Mouse (Mus musculus): ENCODE measurements around the gene Pcyt2. TPM values are rescaled to one million over a fixed set of nuclear protein-coding genes. Genes with fewer than 3 reads are reported as not detected.
"Not testable (repeated sequence)": the region's sequence is repeated elsewhere in the genome, so short reads cannot be mapped to it uniquely, and the experiment has no call there.

Gene Pcyt2
- polyA plus RNA-seq, 1 experiment from 2014 or later: 88.8 TPM

- peaks cover 10% of the 10 kb centered on the region for H3K4me1 ChIP-seq (ENCODE audit: control insufficient read depth, insufficient read depth, low read length)
- H3K27ac ChIP-seq (replicated peaks; ENCODE audit: low read depth, low read length): no peak overlapping the region
- H3K4me2 ChIP-seq (ENCODE audit: low read depth, low read length): no peak overlapping the region
- H3K4me3 ChIP-seq (ENCODE audit: low read depth, low read length): no peak overlapping the region
- H3K36me3 ChIP-seq (ENCODE audit: control insufficient read depth, insufficient read depth, low read length): peaks cover 71% of the 10 kb centered on the region
- 96% methylated on average over 3 of the region's 3 CpGs for WGBS
- DNase-seq (ENCODE audit: low spot score): no peak
- no peaks in the 10 kb centered on the region for H3K27me3 ChIP-seq (replicated peaks; ENCODE audit: control insufficient read depth, insufficient read depth, low read length)
- no peak overlapping the region for H3K9ac ChIP-seq (ENCODE audit: low read depth, low read length)
- H3K9me3 ChIP-seq (ENCODE audit: control insufficient read depth, low read length): no peaks in the 10 kb centered on the region
- no peak for ATAC-seq (ENCODE audit: low read depth)
Observed at GRCm38 (mm10) chr11:120600716-120601115, 17.0 kb downstream of the Pcyt2 start.

DNA sequence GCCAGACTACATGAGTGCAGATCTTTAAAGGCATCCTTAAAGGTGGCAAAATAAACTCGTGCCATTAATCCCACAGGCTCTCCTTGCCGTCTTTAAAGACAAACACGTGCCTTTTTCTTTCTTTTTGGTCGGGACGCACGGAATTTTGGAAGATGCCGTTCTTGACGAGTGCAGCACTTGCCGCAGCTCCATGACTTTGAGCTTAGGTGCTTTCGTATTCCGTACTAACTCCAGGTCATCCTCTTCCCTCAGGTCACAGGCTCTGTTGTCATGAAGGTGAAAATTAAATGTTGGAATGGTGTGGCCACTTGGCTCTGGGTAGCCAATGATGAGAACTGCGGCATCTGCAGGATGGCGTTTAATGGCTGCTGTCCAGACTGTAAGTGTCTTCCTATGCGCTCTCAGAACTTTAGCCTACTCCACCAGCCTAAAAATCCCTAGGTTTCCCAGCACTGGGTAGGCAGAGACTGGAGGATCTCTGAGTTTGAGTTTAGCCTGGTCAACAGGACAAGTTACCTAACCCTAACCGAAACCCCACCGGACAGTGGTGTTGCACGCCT lies 18.7 kb downstream of the Pcyt2 start:
- Histone ChIP-seq H3K4me1 (ENCODE audit: control insufficient read depth, insufficient read depth, low read length) (peaks cover 10% of the 10 kb centered on the region), H3K4me2 (ENCODE audit: low read depth, low read length) (peak overlapping the region; percentile 95), H3K9ac (ENCODE audit: low read depth, low read length) (peak overlapping the region; percentile 100), H3K9me3 (ENCODE audit: control insufficient read depth, low read length) (no peaks in the 10 kb centered on the region), H3K27ac (replicated peaks; ENCODE audit: low read depth, low read length) (peak overlapping the region; percentile 94), H3K27me3 (replicated peaks; ENCODE audit: control insufficient read depth, insufficient read depth, low read length) (no peaks in the 10 kb centered on the region), H3K36me3 (ENCODE audit: control insufficient read depth, insufficient read depth, low read length) (peaks cover 70% of the 10 kb centered on the region), H3K4me3 (ENCODE audit: low read depth, low read length) (peak overlapping the region; percentile 100)
- no peak for ATAC-seq (ENCODE audit: low read depth)
- WGBS: 45% methylated on average over 17 of the region's 17 CpGs
- no peak for DNase-seq (ENCODE audit: low spot score)

- Histone ChIP-seq H3K4me2 (ENCODE audit: low read depth, low read length) (peak within 1 kb of the TSS; percentile 95), H3K36me3 (ENCODE audit: control insufficient read depth, insufficient read depth, low read length) (peaks cover 70% of the 10 kb centered on the region), H3K27me3 (replicated peaks; ENCODE audit: control insufficient read depth, insufficient read depth, low read length) (no peaks in the 10 kb centered on the region), H3K4me1 (ENCODE audit: control insufficient read depth, insufficient read depth, low read length) (peaks cover 10% of the 10 kb centered on the region), H3K9me3 (ENCODE audit: control insufficient read depth, low read length) (no peaks in the 10 kb centered on the region), H3K4me3 (ENCODE audit: low read depth, low read length) (peak within 1 kb of the TSS; percentile 100), H3K27ac (replicated peaks; ENCODE audit: low read depth, low read length) (peak within 1 kb of the TSS; percentile 94), H3K9ac (ENCODE audit: low read depth, low read length) (peak within 1 kb of the TSS; percentile 100)
- WGBS: under 1% methylated on average over 24 of the region's 88 CpGs
- peak; percentile 98 for DNase-seq (ENCODE audit: low spot score)
- ATAC-seq (ENCODE audit: low read depth): peak; percentile 99
Observed at GRCm38 (mm10) chr11:120598283-120598989, 19.3 kb downstream of the Pcyt2 start, which contains the start of the genes Alyref and Anapc11. Alyref (minus strand) TSS chr11:120598365. Anapc11 (plus strand) TSS chr11:120598421.

- H3K4me1 ChIP-seq (ENCODE audit: control insufficient read depth, insufficient read depth, low read length): peaks cover 10% of the 10 kb centered on the region
Observed at GRCm38 (mm10) chr11:120597240-120598235, 20.2 kb downstream of the Pcyt2 start.

DNA sequence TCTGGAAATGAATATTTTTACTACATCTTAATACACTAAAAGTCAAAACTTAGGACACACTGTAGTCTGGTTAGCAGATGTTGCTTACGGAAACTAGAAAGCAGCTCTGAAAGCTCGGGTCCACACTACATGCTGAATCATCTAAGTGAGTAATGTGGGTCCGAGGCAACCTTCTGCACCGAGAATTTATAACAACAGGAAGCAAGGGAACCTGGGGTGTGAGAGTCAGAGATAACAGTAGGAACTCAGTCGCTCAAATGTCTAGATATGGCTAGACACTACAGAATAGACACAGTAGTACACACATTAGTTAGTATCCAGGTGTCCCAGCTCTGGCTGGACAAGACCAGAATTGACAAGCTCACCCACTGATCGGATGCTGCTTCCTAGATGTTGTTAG lies 29.2 kb downstream of the Pcyt2 start:
- ATAC-seq (ENCODE audit: low read depth) (no peak), DNase-seq (ENCODE audit: low spot score) (no peak)
- no peak overlapping the region for H3K27ac ChIP-seq (replicated peaks; ENCODE audit: low read depth, low read length)
- no peak overlapping the region for H3K4me3 ChIP-seq (ENCODE audit: low read depth, low read length)
- no peak overlapping the region for H3K9ac ChIP-seq (ENCODE audit: low read depth, low read length)
- H3K4me2 ChIP-seq (ENCODE audit: low read depth, low read length): no peak overlapping the region
- no peaks in the 10 kb centered on the region for H3K27me3 ChIP-seq (replicated peaks; ENCODE audit: control insufficient read depth, insufficient read depth, low read length)
- WGBS: 95% methylated on average over 6 of the region's 6 CpGs
- peaks cover 99% of the 10 kb centered on the region for H3K36me3 ChIP-seq (ENCODE audit: control insufficient read depth, insufficient read depth, low read length)
- peaks cover 4% of the 10 kb centered on the region; the same call in 1 of the 2 replicates for H3K9me3 ChIP-seq (ENCODE audit: control insufficient read depth, low read length)
- H3K4me1 ChIP-seq (ENCODE audit: control insufficient read depth, insufficient read depth, low read length): no peaks in the 10 kb centered on the region

More at GRCm38 (mm10) chr11:120597240-120598235, 20.2 kb downstream of the Pcyt2 start:
- peak overlapping the region; percentile 100 for H3K4me3 ChIP-seq (ENCODE audit: low read depth, low read length)
- H3K36me3 ChIP-seq (ENCODE audit: control insufficient read depth, insufficient read depth, low read length): peaks cover 70% of the 10 kb centered on the region
- DNase-seq (ENCODE audit: low spot score) (no peak), ATAC-seq (ENCODE audit: low read depth) (peak; percentile 23)
- H3K27ac ChIP-seq (replicated peaks; ENCODE audit: low read depth, low read length): peak overlapping the region; percentile 94
- H3K9ac ChIP-seq (ENCODE audit: low read depth, low read length): peak overlapping the region; percentile 100
- H3K4me2 ChIP-seq (ENCODE audit: low read depth, low read length): peak overlapping the region; percentile 95
- no peaks in the 10 kb centered on the region for H3K27me3 ChIP-seq (replicated peaks; ENCODE audit: control insufficient read depth, insufficient read depth, low read length)
- WGBS: 9% methylated on average over 30 of the region's 99 CpGs
- H3K9me3 ChIP-seq (ENCODE audit: control insufficient read depth, low read length): no peaks in the 10 kb centered on the region

- 90% methylated on average over 1 of the region's 1 CpGs for WGBS
- no peak for ATAC-seq (ENCODE audit: low read depth)
- H3K4me3 ChIP-seq (ENCODE audit: low read depth, low read length): no peak overlapping the region
Observed at GRCm38 (mm10) chr11:120583937-120584336, 33.8 kb downstream of the Pcyt2 start.

GRCm38 (mm10) chr11:120582982-120583293 lies 34.8 kb downstream of the Pcyt2 start:
- peaks cover 69% of the 10 kb centered on the region for H3K36me3 ChIP-seq (ENCODE audit: control insufficient read depth, insufficient read depth, low read length)
- H3K27me3 ChIP-seq (replicated peaks; ENCODE audit: control insufficient read depth, insufficient read depth, low read length); DNase-seq (ENCODE audit: low spot score); ATAC-seq (ENCODE audit: low read depth); H3K4me1 ChIP-seq (ENCODE audit: control insufficient read depth, insufficient read depth, low read length); H3K9ac ChIP-seq (ENCODE audit: low read depth, low read length); H3K9me3 ChIP-seq (ENCODE audit: control insufficient read depth, low read length); H3K27ac ChIP-seq (replicated peaks; ENCODE audit: low read depth, low read length); H3K4me2 ChIP-seq (ENCODE audit: low read depth, low read length); H3K4me3 ChIP-seq (ENCODE audit: low read depth, low read length): not testable (repeated sequence)
- 90% methylated on average over 2 of the region's 2 CpGs for WGBS

More at GRCm38 (mm10) chr11:120583937-120584336, 33.8 kb downstream of the Pcyt2 start:
- Histone ChIP-seq H3K9ac (ENCODE audit: low read depth, low read length) (no peak overlapping the region), H3K4me1 (ENCODE audit: control insufficient read depth, insufficient read depth, low read length) (peaks cover 9% of the 10 kb centered on the region), H3K4me2 (ENCODE audit: low read depth, low read length) (no peak overlapping the region), H3K9me3 (ENCODE audit: control insufficient read depth, low read length) (peaks cover 4% of the 10 kb centered on the region; the same call in 1 of the 2 replicates), H3K27ac (replicated peaks; ENCODE audit: low read depth, low read length) (no peak overlapping the region), H3K36me3 (ENCODE audit: control insufficient read depth, insufficient read depth, low read length) (peaks cover 69% of the 10 kb centered on the region), H3K27me3 (replicated peaks; ENCODE audit: control insufficient read depth, insufficient read depth, low read length) (no peaks in the 10 kb centered on the region)
- no peak for DNase-seq (ENCODE audit: low spot score)

GRCm38 (mm10) chr11:120582268-120582981 lies 35.3 kb downstream of the Pcyt2 start:
- H3K9ac ChIP-seq (ENCODE audit: low read depth, low read length): peak overlapping the region; percentile 94
- WGBS: 72% methylated on average over 8 of the region's 8 CpGs
- peak overlapping the region; percentile 96 for H3K27ac ChIP-seq (replicated peaks; ENCODE audit: low read depth, low read length)
- ATAC-seq (ENCODE audit: low read depth): no peak
- H3K9me3 ChIP-seq (ENCODE audit: control insufficient read depth, low read length): peaks cover 4% of the 10 kb centered on the region; the same call in 1 of the 2 replicates
- peak overlapping the region; percentile 88 for H3K4me3 ChIP-seq (ENCODE audit: low read depth, low read length)
- H3K36me3 ChIP-seq (ENCODE audit: control insufficient read depth, insufficient read depth, low read length): peaks cover 69% of the 10 kb centered on the region
- H3K27me3 ChIP-seq (replicated peaks; ENCODE audit: control insufficient read depth, insufficient read depth, low read length): no peaks in the 10 kb centered on the region
- peak overlapping the region; percentile 64 for H3K4me2 ChIP-seq (ENCODE audit: low read depth, low read length)
- peaks cover 9% of the 10 kb centered on the region for H3K4me1 ChIP-seq (ENCODE audit: control insufficient read depth, insufficient read depth, low read length)
- no peak for DNase-seq (ENCODE audit: low spot score)
